ENCODE assay signal across 13 mouse cellular contexts in the genomic region with DNA sequence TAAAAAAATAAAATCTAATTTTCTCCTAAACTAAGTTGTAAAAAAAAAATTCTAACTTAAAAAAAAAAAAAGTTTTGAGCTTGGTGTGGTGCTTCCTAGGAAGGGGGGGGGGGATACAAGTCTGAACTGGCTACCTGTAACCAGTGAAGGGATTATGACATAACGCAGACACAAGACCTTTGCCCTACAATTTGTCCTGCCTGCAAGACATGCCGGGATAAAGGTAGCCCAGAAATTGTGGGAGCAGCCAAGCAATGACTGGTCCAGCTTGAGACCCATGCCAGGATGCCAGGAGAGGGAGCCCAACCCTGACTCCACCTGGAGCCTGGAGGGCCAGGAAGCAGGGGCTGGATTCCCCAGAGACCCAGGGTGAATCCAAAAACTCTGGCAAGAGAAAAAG.
"Had no signal": no experiment of that assay in that cellular context is flagged by ENCODE, and none has a peak within 500 bp of the region (broad histone marks: within the 10 kb centered on the region; RNA-seq: fewer than 3 reads in every experiment).

No protein-coding gene starts in this region.

- H3K27me3 ChIP-seq: kidney, embryonic 15.5 days; limb, embryonic 13.5 days; liver, embryonic 13.5 days; midbrain, embryonic 12.5 days; neural tube, embryonic 13.5 days; stomach, embryonic 15.5 days had no signal

- ATAC-seq: intestine, embryonic 16.5 days; midbrain, embryonic 16.5 days had no signal

- H3K9ac ChIP-seq: kidney, embryonic 15.5 days; limb, embryonic 13.5 days; liver, embryonic 13.5 days; midbrain, embryonic 12.5 days; neural tube, embryonic 13.5 days; stomach, embryonic 15.5 days had no signal

- DNase-seq: left cerebral cortex, postnatal 4 days; liver, embryonic 13.5 days; lung, adult 18-20 months; retina, postnatal 1 day; right cerebral cortex, postnatal 4 days; thymus, postnatal 4 days had no signal

- H3K9me3 ChIP-seq: kidney, embryonic 15.5 days; limb, embryonic 13.5 days; liver, embryonic 13.5 days; midbrain, embryonic 12.5 days; neural tube, embryonic 13.5 days; stomach, embryonic 15.5 days had no signal

- H3K27ac ChIP-seq: kidney, embryonic 15.5 days; limb, embryonic 13.5 days; liver, embryonic 13.5 days; midbrain, embryonic 12.5 days; neural tube, embryonic 13.5 days; stomach, embryonic 15.5 days had no signal

- H3K36me3 ChIP-seq: kidney, embryonic 15.5 days; limb, embryonic 13.5 days; liver, embryonic 13.5 days; midbrain, embryonic 12.5 days; neural tube, embryonic 13.5 days; stomach, embryonic 15.5 days had no signal

- H3K4me2 ChIP-seq: kidney, embryonic 15.5 days; limb, embryonic 13.5 days; liver, embryonic 13.5 days; midbrain, embryonic 12.5 days; neural tube, embryonic 13.5 days; stomach, embryonic 15.5 days had no signal

- H3K4me1 ChIP-seq: liver, embryonic 13.5 days; midbrain, embryonic 12.5 days; stomach, embryonic 15.5 days had no signal

- H3K4me3 ChIP-seq: kidney, embryonic 15.5 days; limb, embryonic 13.5 days; liver, embryonic 13.5 days; midbrain, embryonic 12.5 days; neural tube, embryonic 13.5 days; stomach, embryonic 15.5 days had no signal
